Mouse (Mus musculus) E14TG2a.4 (cell line): ENCODE measurements at regions not wholly inside any gene's neighbourhood (a gene's known extent, or its start where the extent isn't known, plus 50 kb on each side); places are given as distances from the start of the nearest gene placed in this dataset.

Source experiments
- H3K27me3 ChIP-seq: 2 replicates; pipeline ENCODE4 v1.6.1; 2014; ENCODE audit warnings: low read length, control low read depth; ENCODE audit not compliant: insufficient read depth
- H3K36me3 ChIP-seq: 2 replicates; pipeline ENCODE4 v1.6.1; 2014; ENCODE audit warnings: low read length, control low read depth; ENCODE audit not compliant: insufficient read depth
- H3K4me1 ChIP-seq: replicated peaks from 2 replicates; pipeline ENCODE4 v1.6.1; 2014; ENCODE audit warnings: low read depth, low read length, control low read depth
- H3K4me3 ChIP-seq: replicated peaks from 2 replicates; pipeline ENCODE4 v1.5.1; 2014; ENCODE audit warnings: mild to moderate bottlenecking, low read length
- H3K9me3 ChIP-seq: 2 replicates; pipeline ENCODE4 v1.6.1; 2014; ENCODE audit warnings: low read length, control low read depth
- CTCF ChIP-seq: conservative IDR thresholded peaks from 2 replicates; pipeline ENCODE4 v1.5.1; 2014; ENCODE audit warnings: low read length
- NANOG ChIP-seq: IDR thresholded peaks from 2 replicates; pipeline ENCODE4 v1.6.1; 2014; ENCODE audit warnings: borderline replicate concordance, low read length, mixed read lengths
- POU5F1 ChIP-seq: IDR thresholded peaks from 2 replicates; pipeline ENCODE4 v1.6.1; 2014; ENCODE audit warnings: low read length, borderline replicate concordance

DNA sequence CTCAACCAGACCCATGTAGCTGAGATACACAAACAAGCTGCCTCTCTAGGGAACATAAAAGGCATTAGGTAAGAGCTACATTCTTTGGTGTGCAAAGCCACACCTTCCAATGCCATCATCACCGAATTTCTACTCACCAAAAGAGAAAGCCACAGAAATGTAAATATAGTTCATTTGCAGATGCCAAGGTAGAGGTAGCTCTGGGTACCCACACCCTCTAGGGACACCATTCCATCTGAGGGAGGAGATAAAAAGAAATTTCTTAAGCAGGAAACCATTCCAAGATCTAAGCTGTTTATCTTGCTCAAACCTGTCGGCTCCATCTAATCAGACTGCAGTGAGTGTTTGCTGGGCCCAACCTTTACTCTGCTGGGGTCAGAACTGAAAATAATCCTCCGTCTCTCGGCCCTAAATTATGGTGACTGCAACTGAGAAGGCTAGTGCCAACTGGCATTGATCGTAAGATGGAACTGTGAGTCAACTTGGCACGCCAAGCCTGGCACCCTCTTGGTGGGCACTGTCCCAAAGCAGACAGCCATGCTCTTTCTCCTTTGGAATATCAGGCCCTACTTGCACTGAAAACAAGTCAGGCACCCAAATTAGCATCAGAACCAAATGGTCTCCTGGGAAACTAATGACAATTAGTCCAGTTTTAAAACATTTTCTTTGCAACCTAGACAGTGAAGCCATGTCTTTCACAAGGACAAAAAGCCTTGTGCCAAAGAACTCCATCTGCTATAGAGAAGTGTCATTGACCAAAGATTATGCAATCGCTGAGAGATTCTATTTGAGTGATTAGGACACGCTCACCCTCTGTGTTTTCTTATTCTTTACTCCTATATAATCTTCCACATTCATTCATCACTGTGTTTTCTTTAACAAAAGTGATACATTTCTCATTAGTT is 69.4 kb upstream of the Mbip start:
- H3K27me3 ChIP-seq, result no peaks in the 10 kb centered on the region
- TF ChIP-seq NANOG (no peak), CTCF (no peak), POU5F1 (no peak)
- no peaks in the 10 kb centered on the region for H3K36me3 ChIP-seq
- no peaks in the 10 kb centered on the region for H3K9me3 ChIP-seq
- no peaks in the 10 kb centered on the region; the same call in 1 of the 2 replicates for H3K4me1 ChIP-seq
- no peak overlapping the region for H3K4me3 ChIP-seq

DNA sequence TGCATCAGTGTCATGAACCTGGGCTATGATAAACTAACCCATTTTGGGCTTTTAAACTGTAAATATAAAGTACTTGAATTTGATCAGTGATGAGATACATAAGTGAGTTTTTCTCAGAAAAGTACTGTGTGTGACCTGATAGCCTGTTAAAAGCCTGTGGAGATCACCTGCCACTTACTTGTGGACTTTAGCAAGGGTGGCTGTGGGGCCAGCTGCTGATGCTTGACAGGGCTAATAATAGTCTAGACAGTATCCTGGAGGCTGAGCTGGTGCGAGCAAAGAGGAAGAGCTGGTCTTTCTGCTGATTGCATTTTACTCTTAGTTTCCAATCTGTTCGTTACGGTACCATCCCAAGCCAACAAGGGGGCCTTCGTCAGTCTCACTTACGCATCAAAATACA is 60.0 kb upstream of the Mbip start:
- TF ChIP-seq NANOG (no peak), POU5F1 (no peak), CTCF (no peak)
- no peaks in the 10 kb centered on the region for H3K4me1 ChIP-seq
- no peak overlapping the region for H3K4me3 ChIP-seq
- no peaks in the 10 kb centered on the region for H3K36me3 ChIP-seq
- H3K27me3 ChIP-seq, result no peaks in the 10 kb centered on the region
- no peaks in the 10 kb centered on the region for H3K9me3 ChIP-seq

DNA sequence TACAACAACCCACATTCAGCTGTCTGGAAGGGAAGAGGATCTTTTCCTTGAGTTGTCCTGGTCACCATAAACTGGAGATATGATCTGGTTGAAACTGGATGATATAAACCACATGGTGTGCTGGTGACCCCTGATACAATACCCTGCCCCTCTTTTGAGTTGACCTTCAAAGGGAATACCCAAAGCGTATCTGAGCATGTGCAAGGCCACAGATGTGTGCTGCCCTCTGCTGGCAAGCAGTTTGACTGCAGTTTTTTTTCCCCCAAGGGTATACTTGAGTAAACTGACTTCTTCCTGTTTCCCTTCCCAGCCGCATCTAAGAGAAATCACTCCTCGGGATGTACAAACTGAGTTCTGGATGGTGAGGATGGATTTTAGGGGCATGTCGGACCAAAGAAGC is 59.1 kb upstream of the Mbip start:
- Histone ChIP-seq H3K4me3 (no peak overlapping the region), H3K27me3 (no peaks in the 10 kb centered on the region), H3K9me3 (no peaks in the 10 kb centered on the region), H3K36me3 (no peaks in the 10 kb centered on the region), H3K4me1 (no peaks in the 10 kb centered on the region)
- TF ChIP-seq CTCF (peak; percentile 82), POU5F1 (no peak)

DNA sequence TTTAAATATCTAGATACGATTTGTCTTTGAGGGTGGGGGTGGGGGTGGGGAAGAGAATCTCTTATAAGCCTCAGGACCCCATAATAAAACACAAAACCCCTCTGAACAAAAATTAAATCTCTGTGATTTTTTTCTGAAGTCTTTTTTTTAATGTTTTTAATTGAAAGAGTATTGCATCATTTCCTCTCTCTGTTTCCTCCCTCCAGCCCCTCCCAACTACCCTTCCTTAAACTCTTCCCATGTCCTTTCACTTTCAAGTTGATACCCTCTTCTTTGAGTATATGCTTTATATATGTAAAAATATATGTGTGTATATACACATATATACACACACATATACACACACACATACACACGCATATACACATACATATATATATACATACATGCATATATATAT is 58.6 kb upstream of the Mbip start:
- H3K27me3 ChIP-seq, result no peaks in the 10 kb centered on the region
- no peaks in the 10 kb centered on the region for H3K4me1 ChIP-seq
- H3K36me3 ChIP-seq, result no peaks in the 10 kb centered on the region
- no peak overlapping the region for H3K4me3 ChIP-seq
- no peak for TF ChIP-seq POU5F1
- TF ChIP-seq NANOG, result no peak
- no peak for TF ChIP-seq CTCF
- no peaks in the 10 kb centered on the region for H3K9me3 ChIP-seq

DNA sequence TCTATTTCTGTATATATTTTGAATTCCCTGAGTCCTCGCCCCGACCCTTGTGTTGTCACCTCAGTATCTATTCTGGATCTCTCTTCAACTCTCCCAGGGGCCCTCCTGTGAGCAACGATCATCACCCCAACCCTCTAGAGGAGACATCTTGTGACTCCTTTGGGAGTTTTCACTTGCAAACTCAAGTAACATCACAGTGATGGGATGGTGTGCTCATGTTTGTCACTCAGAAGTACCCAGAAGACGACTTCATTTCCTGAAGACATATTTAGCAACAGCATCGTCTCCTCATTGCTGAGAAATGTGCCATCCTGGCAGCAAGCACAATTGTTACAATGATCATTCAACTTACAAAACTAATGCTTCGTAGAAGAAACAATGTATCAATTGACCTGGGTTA is 57.9 kb upstream of the Mbip start:
- Histone ChIP-seq H3K9me3 (no peaks in the 10 kb centered on the region), H3K4me1 (no peaks in the 10 kb centered on the region), H3K36me3 (no peaks in the 10 kb centered on the region), H3K27me3 (no peaks in the 10 kb centered on the region), H3K4me3 (no peak overlapping the region)
- no peak for TF ChIP-seq NANOG
- no peak for TF ChIP-seq CTCF
- no peak for TF ChIP-seq POU5F1

DNA sequence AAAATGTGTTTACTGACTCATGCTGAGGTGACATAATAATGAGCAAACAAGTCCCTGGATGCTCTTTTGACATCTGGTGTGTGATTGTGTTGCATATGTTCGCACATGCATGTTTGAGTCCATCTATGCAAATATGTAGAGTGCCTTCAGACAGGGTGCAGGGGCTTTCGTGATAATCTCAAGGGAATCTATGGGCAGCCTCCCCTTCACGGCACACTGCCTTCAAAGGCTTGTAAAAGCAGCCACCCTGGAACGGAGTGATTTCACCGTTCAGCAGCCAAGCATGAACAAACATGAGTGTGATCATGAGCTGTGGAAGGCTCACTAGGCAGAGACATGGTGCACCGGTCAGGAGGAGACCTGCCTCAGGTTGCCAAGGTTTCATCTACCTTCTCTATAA is 57.1 kb upstream of the Mbip start:
- H3K9me3 ChIP-seq, result peaks cover 2% of the 10 kb centered on the region; the same call in 1 of the 2 replicates
- no peak for TF ChIP-seq CTCF
- TF ChIP-seq NANOG, result no peak
- no peak for TF ChIP-seq POU5F1
- H3K27me3 ChIP-seq, result no peaks in the 10 kb centered on the region
- H3K4me3 ChIP-seq, result no peak overlapping the region
- H3K36me3 ChIP-seq, result no peaks in the 10 kb centered on the region
- H3K4me1 ChIP-seq, result no peaks in the 10 kb centered on the region

DNA sequence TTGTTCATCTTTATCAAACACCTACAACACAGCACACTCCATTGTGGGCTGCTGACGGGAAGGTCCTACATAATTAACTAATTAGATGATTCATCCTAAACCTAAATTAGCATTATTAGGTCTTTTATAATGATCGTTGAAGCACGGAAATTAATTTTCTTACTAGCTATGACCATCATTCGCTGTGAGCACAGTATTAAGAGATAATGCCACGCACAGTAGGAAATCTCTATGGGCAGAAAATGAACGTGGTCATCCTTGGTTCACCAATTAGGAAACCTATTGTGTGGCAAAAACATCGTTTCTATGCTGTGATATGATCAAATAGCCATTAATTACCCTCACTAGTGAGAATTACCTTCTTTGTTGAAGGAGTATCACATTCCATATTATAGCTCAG is 56.4 kb upstream of the Mbip start:
- Histone ChIP-seq H3K4me3 (no peak overlapping the region), H3K36me3 (no peaks in the 10 kb centered on the region), H3K27me3 (no peaks in the 10 kb centered on the region), H3K9me3 (peaks cover 5% of the 10 kb centered on the region; the same call in 1 of the 2 replicates), H3K4me1 (no peaks in the 10 kb centered on the region)
- TF ChIP-seq CTCF (no peak), NANOG (no peak), POU5F1 (no peak)
